Mouse (Mus musculus) lung, postnatal 0 days (tissue): Measurements from ENCODE around the gene Tap1. TPM values are rescaled to one million over a fixed set of nuclear protein-coding genes. Genes with fewer than 3 reads are reported as not detected.

ENCODE experiments used
- ATAC-seq: fragments of 200-750 bp; cut with Nextera tagmentation; 2 replicates; pipeline ENCODE4 v1.8.0; 2017; ENCODE audit warnings: moderate library complexity
- DNase-seq: peaks from one replicate; pipeline ENCODE4 v3.0.0-alpha.2; 2016; ENCODE audit warnings: low spot score
- H3K27ac ChIP-seq: fragments of 300-500 bp; sonication (generic); 2 replicates; pipeline ENCODE4 v1.5.1; 2014; ENCODE audit warnings: antibody characterized with exemption, mild to moderate bottlenecking, low read length, mixed read lengths
- H3K27me3 ChIP-seq: fragments of 300-500 bp; sonication (generic); replicated peaks from 2 replicates; pipeline ENCODE4 v1.6.1; 2014; ENCODE audit warnings: low read length, mixed read lengths; ENCODE audit not compliant: insufficient read depth
- H3K36me3 ChIP-seq: fragments of 300-500 bp; sonication (generic); 2 replicates; pipeline ENCODE4 v1.6.1; 2014; ENCODE audit warnings: low read length, mixed read lengths; ENCODE audit not compliant: insufficient read depth
- H3K4me1 ChIP-seq: fragments of 300-500 bp; sonication (generic); 2 replicates; pipeline ENCODE4 v1.6.1; 2014; ENCODE audit warnings: antibody characterized with exemption, low read depth, low read length, mixed read lengths; ENCODE audit not compliant: insufficient read depth
- H3K4me2 ChIP-seq: fragments of 300-500 bp; sonication (generic); replicated peaks from 2 replicates; pipeline ENCODE4 v1.6.1; 2014; ENCODE audit warnings: low read depth, mild to moderate bottlenecking, low read length, moderate library complexity, mixed read lengths
- H3K4me3 ChIP-seq: fragments of 300-500 bp; sonication (generic); 2 replicates; pipeline ENCODE4 v1.5.1; 2014; ENCODE audit warnings: low read depth, low read length
- H3K9ac ChIP-seq: fragments of 300-500 bp; sonication (generic); replicated peaks from 2 replicates; pipeline ENCODE4 v1.6.1; 2014; ENCODE audit warnings: low read depth, mild to moderate bottlenecking
- H3K9me3 ChIP-seq: fragments of 300-500 bp; sonication (generic); 2 replicates; pipeline ENCODE4 v1.6.1; 2016; ENCODE audit warnings: low read length, mixed read lengths
- CTCF ChIP-seq: IDR thresholded peaks from 2 replicates; pipeline ENCODE4 v1.5.1; 2016; ENCODE audit warnings: antibody characterized with exemption, mild to moderate bottlenecking
- EP300 ChIP-seq: IDR thresholded peaks from 2 replicates; pipeline ENCODE4 v1.6.1; 2016; ENCODE audit warnings: antibody characterized with exemption, mild to moderate bottlenecking, control low read depth
- WGBS: fragments of 180-500 bp; shearing (Covaris S2); extraction: QIAGEN DNeasy Blood & Tissue Kit; methylation state at CpG from one replicate; pipeline ENCODE4 v1.1.7; 2014; 5-methylcytosine and 5-hydroxymethylcytosine counted together
- polyA plus RNA-seq: library from polyadenylated mRNA; unstranded; fragments of >200 nt; fragmentation: Nextera tagmentation; extraction: Ambion mirVana; gene quantifications from 2 replicates; pipeline ENCODE4 v1.2.1, GENCODE M21; 2015

Tap1 gene
- polyA plus RNA-seq, 1 experiment from 2014 or later = 12.6 TPM

DNA sequence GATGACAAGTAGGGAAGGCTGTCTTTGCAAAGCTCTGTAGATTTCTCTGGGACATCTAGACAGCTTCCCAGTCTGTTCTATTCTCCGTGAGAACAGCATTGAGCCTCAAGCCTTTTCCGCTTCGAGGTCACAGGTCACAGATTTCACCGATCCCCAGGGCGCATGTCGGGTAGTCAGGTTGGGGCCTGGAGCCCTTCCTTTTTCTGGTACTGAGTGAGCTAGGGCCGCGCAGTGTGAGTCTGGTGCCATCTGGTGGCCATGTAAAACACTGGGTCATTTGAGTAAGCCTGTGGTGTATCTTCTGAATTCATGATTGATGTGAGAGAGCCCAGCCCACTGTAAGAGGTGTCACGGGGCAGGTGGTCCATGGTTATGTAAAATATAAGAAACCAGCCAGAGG, 47.6 kb downstream of the Tap1 start:
- Histone ChIP-seq H3K9me3 (no peaks in the 10 kb centered on the region), H3K4me3 (no peak overlapping the region), H3K27ac (no peak overlapping the region), H3K27me3 (no peaks in the 10 kb centered on the region), H3K4me2 (no peak overlapping the region), H3K9ac (no peak overlapping the region), H3K36me3 (no peaks in the 10 kb centered on the region), H3K4me1 (no peaks in the 10 kb centered on the region)
- 40% methylated on average over 9 of the region's 9 CpGs for WGBS
- ATAC-seq (peak; percentile 87), DNase-seq (peak; percentile 83)
- TF ChIP-seq EP300 (no peak), CTCF (peak; percentile 90)

DNA sequence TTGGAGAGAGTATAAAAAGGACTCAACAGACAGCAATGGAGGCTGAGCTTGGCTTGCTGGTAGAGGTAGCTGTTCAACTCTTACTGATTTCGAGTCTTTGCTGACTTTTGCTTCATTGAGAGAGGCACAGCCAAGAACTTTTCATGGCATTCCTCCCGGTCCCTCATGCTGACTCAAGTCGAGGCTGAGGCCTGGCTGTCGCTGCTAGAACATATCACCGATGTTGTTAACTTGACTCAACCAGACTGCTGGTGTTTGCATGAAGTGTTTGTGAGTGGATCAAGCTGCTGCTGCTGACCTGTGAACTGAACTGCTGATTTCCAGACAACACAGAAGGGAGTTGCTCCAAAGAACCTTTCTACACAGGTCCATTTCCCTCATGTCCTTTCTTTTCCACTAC, 49.3 kb downstream of the Tap1 start:
- no peak for TF ChIP-seq CTCF
- no peak for TF ChIP-seq EP300
- DNase-seq = peak; percentile 47
- WGBS = 57% methylated on average over 5 of the region's 5 CpGs

DNA sequence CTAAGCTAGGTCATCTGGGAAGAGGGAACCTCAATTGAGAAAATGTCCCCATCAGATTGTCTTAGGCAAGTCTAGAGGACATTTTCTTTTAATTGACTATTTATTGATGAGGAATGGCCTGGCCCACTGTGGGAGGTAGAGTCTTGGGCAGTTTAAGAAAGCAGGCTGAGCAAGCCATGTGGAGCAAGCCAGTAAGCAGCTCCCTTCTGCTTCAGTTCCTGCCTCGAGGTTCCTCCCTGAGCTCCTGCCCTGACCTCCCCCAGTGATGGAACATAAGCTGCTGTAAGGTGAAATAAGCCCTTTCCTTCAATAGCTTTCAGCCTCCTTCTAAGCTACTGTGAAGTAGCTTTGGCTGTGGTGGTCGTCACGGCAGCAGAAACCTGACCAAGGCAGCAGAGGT, 50.4 kb downstream of the Tap1 start:
- ATAC-seq (no peak), DNase-seq (no peak)
- H3K36me3 ChIP-seq = no peaks in the 10 kb centered on the region
- H3K27ac ChIP-seq = no peak overlapping the region
- no peaks in the 10 kb centered on the region for H3K9me3 ChIP-seq
- TF ChIP-seq EP300 = no peak
- TF ChIP-seq CTCF = no peak
- H3K4me2 ChIP-seq = no peak overlapping the region
- H3K4me1 ChIP-seq = no peaks in the 10 kb centered on the region
- no peak overlapping the region for H3K4me3 ChIP-seq
- H3K27me3 ChIP-seq = no peaks in the 10 kb centered on the region
- 77% methylated on average over 3 of the region's 3 CpGs for WGBS
- no peak overlapping the region for H3K9ac ChIP-seq

More for the DNA sequence above, 49.3 kb downstream of the Tap1 start:
- Histone ChIP-seq H3K9ac (no peak overlapping the region), H3K4me1 (no peaks in the 10 kb centered on the region), H3K36me3 (no peaks in the 10 kb centered on the region), H3K4me2 (no peak overlapping the region), H3K27ac (no peak overlapping the region), H3K9me3 (no peaks in the 10 kb centered on the region), H3K4me3 (no peak overlapping the region), H3K27me3 (no peaks in the 10 kb centered on the region)
- 0 out of 2 replicates have a peak, but pooled peaks have one; percentile 36 for ATAC-seq

GRCm38 (mm10) chr17:34238706-34239105, 51.4 kb downstream of the Tap1 start, which contains the start of gene H2-Ob:
TSS of gene H2-Ob (plus strand) at chr17:34238903.
- no peak within 1 kb of the TSS for H3K9ac ChIP-seq
- peak; percentile 70 for DNase-seq
- TF ChIP-seq EP300 (no peak), CTCF (no peak)
- H3K4me3 ChIP-seq = no peak within 1 kb of the TSS
- 65% methylated on average over 3 of the region's 3 CpGs for WGBS
- no peaks in the 10 kb centered on the region for H3K36me3 ChIP-seq
- no peak for ATAC-seq
- H3K27ac ChIP-seq = peak within 1 kb of the TSS; percentile 22
- H3K4me1 ChIP-seq = no peaks in the 10 kb centered on the region
- H3K4me2 ChIP-seq = no peak within 1 kb of the TSS
- no peaks in the 10 kb centered on the region for H3K9me3 ChIP-seq
- H3K27me3 ChIP-seq = no peaks in the 10 kb centered on the region

DNA sequence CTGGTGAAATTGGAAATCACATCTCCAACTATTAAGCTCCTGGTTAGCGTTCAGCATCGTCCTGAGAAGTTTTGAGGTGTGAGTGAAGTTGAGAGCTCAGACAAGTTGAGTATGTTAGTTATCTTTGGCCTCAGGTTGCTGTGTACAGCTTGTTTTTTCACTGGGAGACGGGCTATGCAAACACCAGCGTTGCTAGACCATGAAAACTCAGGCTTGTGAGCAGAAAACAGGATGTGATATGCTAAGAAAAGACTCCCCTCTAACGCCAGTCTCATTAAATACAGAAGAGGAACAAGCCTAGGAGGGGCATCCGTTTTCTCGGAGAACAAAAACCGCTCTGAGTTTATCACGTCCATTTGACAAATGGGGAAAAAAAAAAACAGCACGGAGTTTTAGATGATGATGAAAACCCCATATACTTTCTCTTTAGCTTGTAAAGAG, 52.3 kb downstream of the Tap1 start:
- H3K27ac ChIP-seq = peak overlapping the region; percentile 32
- H3K4me1 ChIP-seq = no peaks in the 10 kb centered on the region
- no peak overlapping the region for H3K9ac ChIP-seq
- H3K27me3 ChIP-seq = no peaks in the 10 kb centered on the region
- H3K36me3 ChIP-seq = no peaks in the 10 kb centered on the region
- H3K4me2 ChIP-seq = no peak overlapping the region; the same call in 1 of the 2 replicates
- DNase-seq (peak; percentile 49), ATAC-seq (peak; percentile 48; the same call in 1 of the 2 replicates)
- no peaks in the 10 kb centered on the region for H3K9me3 ChIP-seq
- WGBS = 30% methylated on average over 10 of the region's 10 CpGs
- H3K4me3 ChIP-seq = no peak overlapping the region
- TF ChIP-seq CTCF (no peak), EP300 (peak; percentile 26; the same call in 1 of the 2 replicates)

GRCm38 (mm10) chr17:34240366-34240765, 53.0 kb downstream of the Tap1 start:
- DNase-seq (no peak), ATAC-seq (no peak)
- Histone ChIP-seq H3K27me3 (no peaks in the 10 kb centered on the region), H3K36me3 (no peaks in the 10 kb centered on the region), H3K9ac (no peak overlapping the region), H3K4me3 (no peak overlapping the region), H3K27ac (peak overlapping the region; percentile 32; the same call in 1 of the 2 replicates), H3K9me3 (no peaks in the 10 kb centered on the region), H3K4me1 (no peaks in the 10 kb centered on the region), H3K4me2 (no peak overlapping the region)
- WGBS = 49% methylated on average over 3 of the region's 3 CpGs
- TF ChIP-seq CTCF (no peak), EP300 (no peak)

DNA sequence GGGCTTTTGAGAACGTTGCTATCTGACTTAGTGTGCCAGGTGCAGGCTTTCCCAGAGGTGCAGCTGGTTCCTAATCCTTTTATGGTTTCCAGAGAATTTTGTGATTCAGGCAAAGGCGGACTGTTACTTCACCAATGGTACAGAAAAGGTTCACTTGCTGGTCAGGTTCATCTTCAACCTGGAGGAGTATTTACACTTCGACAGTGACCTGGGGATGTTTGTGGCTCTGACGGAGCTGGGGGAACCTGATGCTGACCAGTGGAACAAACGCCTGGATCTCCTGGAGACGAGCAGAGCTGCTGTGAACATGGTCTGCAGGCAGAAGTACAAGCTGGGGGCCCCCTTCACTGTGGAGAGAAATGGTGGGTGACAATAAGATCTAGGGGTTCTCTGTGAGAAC, 53.6 kb downstream of the Tap1 start:
- Histone ChIP-seq H3K27me3 (no peaks in the 10 kb centered on the region), H3K9ac (no peak overlapping the region), H3K36me3 (no peaks in the 10 kb centered on the region), H3K4me1 (no peaks in the 10 kb centered on the region), H3K27ac (no peak overlapping the region), H3K4me3 (no peak overlapping the region), H3K9me3 (no peaks in the 10 kb centered on the region), H3K4me2 (no peak overlapping the region)
- 73% methylated on average over 6 of the region's 6 CpGs for WGBS
- DNase-seq = no peak
- ATAC-seq = no peak
- no peak for TF ChIP-seq CTCF
- no peak for TF ChIP-seq EP300
